ENCODE assay signal across 8 mouse cellular contexts in genomic region chr17:47759702-47760410, GRCm38 (mm10). TPM values are rescaled to one million over a fixed set of nuclear protein-coding genes. Genes with fewer than 3 reads are reported as not detected.
DNase-seq lines count a peak whose midpoint lies in the region; ATAC-seq and TF ChIP-seq lines count a peak whose summit lies in the region.

No protein-coding gene starts in this region.

- intact Hi-C loops in left cerebral cortex, postnatal 14 days (cut with DNase I), result no loop called here

- DNase-seq in left cerebral cortex, postnatal 14 days (ENCODE audit: low spot score in 2 of 2), result peak; percentile 33 to 70
- DNase-seq in left cerebral cortex, adult 11 months (ENCODE audit: low spot score), result no peak
- peak; percentile 61 for DNase-seq in MN1 (ENCODE audit: low spot score)
- peak; percentile 46 to 48 for DNase-seq in cerebellum, postnatal 10 days
- peak; percentile 79 for DNase-seq in heart, postnatal 0 days (ENCODE audit: low spot score)
- no peak for DNase-seq in midbrain, embryonic 11.5 days (ENCODE audit: low spot score, missing footprints)
- no peak for DNase-seq in frontal cortex, postnatal 10 days (ENCODE audit: low spot score in 2 of 2)

- TF ChIP-seq POLR2A in myocyte (IDR thresholded peaks at IDR 0.05; ENCODE audit: insufficient read length, low read depth), result no peak

- no peaks in the 10 kb centered on the region for H3K9me3 ChIP-seq in heart, postnatal 0 days (replicated peaks; ENCODE audit: control insufficient read depth, low read length)
- H3K9me3 ChIP-seq in midbrain, embryonic 11.5 days (ENCODE audit: control insufficient read depth, low read length), result no peaks in the 10 kb centered on the region

- H3K4me1 ChIP-seq in heart, postnatal 0 days (ENCODE audit: control insufficient read depth, insufficient read depth), result peaks cover 47% of the 10 kb centered on the region
- no peaks in the 10 kb centered on the region for H3K4me1 ChIP-seq in midbrain, embryonic 11.5 days (ENCODE audit: control insufficient read depth, insufficient read depth, low read length)

- peak; percentile 69 for TF ChIP-seq CTCF in heart, postnatal 0 days (IDR thresholded peaks at IDR 0.05; ENCODE audit: low read depth)

- H3K79me2 ChIP-seq in myocyte (ENCODE audit: control insufficient read depth, insufficient read depth), result no peaks in the 10 kb centered on the region

- no peak overlapping the region for H3K4me3 ChIP-seq in heart, postnatal 0 days (ENCODE audit: low read depth, low read length)
- H3K4me3 ChIP-seq in myocyte, result no peak overlapping the region
- no peak overlapping the region for H3K4me3 ChIP-seq in midbrain, embryonic 11.5 days (ENCODE audit: low read depth, low read length)

- WGBS in heart, postnatal 0 days, result 39% methylated on average over 15 of the region's 15 CpGs
- WGBS in midbrain, embryonic 11.5 days, result 69% methylated on average over 15 of the region's 15 CpGs

- no peak overlapping the region; the same call in 1 of the 2 replicates for H3K9ac ChIP-seq in heart, postnatal 0 days (replicated peaks; ENCODE audit: low read depth, low read length)
- H3K9ac ChIP-seq in midbrain, embryonic 11.5 days (ENCODE audit: low read length), result no peak overlapping the region

- no peaks in the 10 kb centered on the region for H3K27me3 ChIP-seq in heart, postnatal 0 days (ENCODE audit: control insufficient read depth, insufficient read depth, low read length)
- no peaks in the 10 kb centered on the region for H3K27me3 ChIP-seq in myocyte (ENCODE audit: control insufficient read depth, insufficient read depth, insufficient read length)
- no peaks in the 10 kb centered on the region for H3K27me3 ChIP-seq in midbrain, embryonic 11.5 days (ENCODE audit: control insufficient read depth, insufficient read depth, low read length)

- no peak overlapping the region for H3ac ChIP-seq in myocyte (ENCODE audit: control insufficient read depth, insufficient read length)

- peak; percentile 74 for ATAC-seq in heart, postnatal 0 days (ENCODE audit: insufficient read depth, low read depth)
- no peak for ATAC-seq in midbrain, embryonic 11.5 days (ENCODE audit: low FRiP score)

- H3K4me2 ChIP-seq in heart, postnatal 0 days (ENCODE audit: low read depth, low read length), result peak overlapping the region; percentile 41
- H3K4me2 ChIP-seq in myocyte (ENCODE audit: low read depth), result peak overlapping the region; percentile 64
- no peak overlapping the region for H3K4me2 ChIP-seq in midbrain, embryonic 11.5 days

- 0 out of 2 replicates have a peak, but pooled peaks have one; percentile 61 for TF ChIP-seq EP300 in heart, postnatal 0 days (IDR thresholded peaks at IDR 0.05; ENCODE audit: low read depth)

- H3K36me3 ChIP-seq in heart, postnatal 0 days (replicated peaks; ENCODE audit: control insufficient read depth, insufficient read depth, low read length), result no peaks in the 10 kb centered on the region
- H3K36me3 ChIP-seq in myocyte (ENCODE audit: control insufficient read depth, insufficient read depth), result no peaks in the 10 kb centered on the region
- no peaks in the 10 kb centered on the region for H3K36me3 ChIP-seq in midbrain, embryonic 11.5 days (ENCODE audit: control insufficient read depth, insufficient read depth, low read length)

- H3K27ac ChIP-seq in heart, postnatal 0 days (ENCODE audit: low read depth), result peak overlapping the region; percentile 67
- no peak overlapping the region for H3K27ac ChIP-seq in midbrain, embryonic 11.5 days (ENCODE audit: low read depth, low read length)

TF ChIP-seq in myocyte, 11 proteins besides CTCF, POLR2A, EP300 and RAD21:
- TF ChIP-seq REST (IDR thresholded peaks at IDR 0.05; ENCODE audit: insufficient read depth, insufficient read length) (no peak), TCF12 (IDR thresholded peaks at IDR 0.05; ENCODE audit: insufficient read depth, poor library complexity, severe bottlenecking) (peak; percentile 88), TCF3 (IDR thresholded peaks at IDR 0.05; ENCODE audit: insufficient read length, low read depth) (peak; percentile 78), MYOD1 (IDR thresholded peaks at IDR 0.05; ENCODE audit: control insufficient read depth in 1 of 3, insufficient read length in 2 of 3, low read depth in 2 of 3) (peak; percentile 62 to 97 (median 96)), MYOG (IDR thresholded peaks at IDR 0.05; ENCODE audit: control insufficient read depth in 1 of 3, insufficient read depth in 1 of 3, insufficient read length in 2 of 3, low read depth in 2 of 3) (peak; percentile 69 to 96 (median 87)), CEBPB (IDR thresholded peaks at IDR 0.05; ENCODE audit: insufficient read depth, poor library complexity, severe bottlenecking) (no peak)

RNA-seq across cellular contexts. Expression of gene Tfeb, which starts 23.0 kb away (rescaled TPM):
- total RNA-seq in left cerebral cortex, postnatal 14 days (2021), result 10 to 100 TPM in 1 of 2 experiments, 1 to 10 TPM in 1; 8.0 to 13.3 TPM
- total RNA-seq in heart, postnatal 0 days (2014; rRNA removed; ENCODE audit: low replicate concordance), result 42.4 and 57.5 TPM in 2 replicates
- 26.9 and 27.9 TPM in 2 replicates for polyA plus RNA-seq in heart, postnatal 0 days (2015; fragmentation: Nextera tagmentation; extraction: Ambion mirVana)
- 16.5 TPM for polyA plus RNA-seq in myocyte (2012; fragmentation: generic; extraction: Trizol)
- polyA plus RNA-seq in midbrain, embryonic 11.5 days (2014; fragmentation: Nextera tagmentation; extraction: Ambion mirVana), result 1.4 and 2.1 TPM in 2 replicates

RNA-seq across cellular contexts. Expression of gene Pgc, which starts 33.2 kb away (rescaled TPM):
- total RNA-seq in left cerebral cortex, postnatal 14 days (2021), result not detected
- total RNA-seq in heart, postnatal 0 days (2014; rRNA removed; ENCODE audit: low replicate concordance), result 0.35 TPM in 1 of 2 replicates, not detected in the other
- not detected in 2 replicates for polyA plus RNA-seq in heart, postnatal 0 days (2015; fragmentation: Nextera tagmentation; extraction: Ambion mirVana)
- not detected for polyA plus RNA-seq in myocyte (2012; fragmentation: generic; extraction: Trizol)
- polyA plus RNA-seq in midbrain, embryonic 11.5 days (2014; fragmentation: Nextera tagmentation; extraction: Ambion mirVana), result not detected in 2 replicates

Comparison
In these comparisons a context has a peak if more than half of its experiments do, and no peak if none do; other contexts are left out.
1. DNase-seq: peak in left cerebral cortex, postnatal 14 days (2 of 2), MN1 (single experiment), cerebellum, postnatal 10 days (2 of 2) and heart, postnatal 0 days (single experiment); none in left cerebral cortex, adult 11 months (single experiment), midbrain, embryonic 11.5 days (single experiment) and frontal cortex, postnatal 10 days (0 of 2).